Mouse (Mus musculus): ENCODE results near the gene Pank1. TPM values are rescaled to one million over a fixed set of nuclear protein-coding genes. Genes with fewer than 3 reads are reported as not detected.

Pank1 gene
- total RNA-seq, 2 experiments from 2014 or later = 4.7 to 9.9 TPM

GRCm38 (mm10) chr19:34827916-34828635 lies 51.2 kb downstream of the Pank1 start:
- no peak for ATAC-seq (replicated peaks; ENCODE audit: poor library complexity, severe bottlenecking)

GRCm38 (mm10) chr19:34827444-34827843 lies 51.8 kb downstream of the Pank1 start:
- no peak for ATAC-seq (replicated peaks; ENCODE audit: poor library complexity, severe bottlenecking)

DNA sequence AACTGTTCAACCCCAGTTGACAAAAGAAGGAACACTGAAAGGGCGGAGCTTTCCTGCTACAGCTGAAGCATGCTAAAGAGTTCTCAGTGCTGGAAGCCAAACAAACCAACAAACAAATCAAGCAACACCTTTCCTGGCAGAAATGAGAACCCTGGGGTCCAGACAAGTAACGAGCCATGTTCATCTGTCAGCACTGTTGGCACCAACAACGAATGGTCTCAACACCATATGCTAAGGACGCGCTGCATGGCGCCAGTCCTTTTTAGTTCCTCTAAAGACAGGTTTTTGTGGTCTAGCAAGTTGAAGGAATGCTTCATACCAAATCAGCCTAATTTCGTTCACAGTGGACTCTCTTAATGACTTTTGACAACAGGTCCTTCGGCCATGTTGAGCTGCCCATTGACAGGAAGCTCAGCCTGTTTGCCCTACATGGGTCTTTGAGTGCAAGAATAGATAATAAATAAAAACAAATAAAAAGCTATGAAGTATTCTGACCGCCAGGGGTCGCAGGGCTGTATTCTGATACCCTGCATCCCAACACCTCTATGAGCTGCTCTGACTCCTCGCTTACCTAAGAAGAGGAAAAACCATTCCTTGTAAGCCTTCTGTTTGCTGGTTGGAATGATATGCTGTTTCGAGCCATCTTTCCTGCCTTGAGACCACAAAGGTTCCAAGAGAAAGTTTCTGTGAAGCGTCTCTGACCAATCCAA lies 53.2 kb downstream of the Pank1 start:
- peak; percentile 61 for ATAC-seq (replicated peaks; ENCODE audit: poor library complexity, severe bottlenecking)

DNA sequence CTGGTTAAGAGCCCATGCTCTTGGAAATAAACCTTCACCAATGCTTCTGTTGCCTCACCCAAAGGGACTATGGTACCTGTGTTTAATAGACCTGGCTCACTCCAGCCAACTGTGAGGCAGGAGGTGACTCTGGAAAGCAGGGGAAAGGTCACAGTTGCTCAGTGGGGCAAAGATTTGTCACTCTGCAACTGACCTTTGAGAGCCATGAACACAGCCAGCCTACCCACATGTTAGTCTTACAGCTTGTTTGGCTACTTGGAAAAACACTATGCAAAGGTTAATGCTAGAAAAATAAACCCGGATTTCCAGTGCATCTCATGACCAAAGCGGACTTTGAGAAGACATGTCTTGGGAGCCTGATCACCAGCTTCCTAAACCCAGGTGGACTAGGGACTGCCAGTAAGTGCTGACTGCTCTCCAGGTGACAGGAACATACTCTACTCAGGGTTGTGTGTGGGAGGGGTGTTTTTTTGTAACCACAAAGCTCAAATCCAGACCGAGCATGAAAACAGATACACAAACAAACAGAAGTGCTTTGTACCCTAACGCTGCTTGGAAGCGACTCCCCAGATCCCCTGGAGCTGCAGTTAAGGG lies 59.6 kb downstream of the Pank1 start:
- ATAC-seq (replicated peaks; ENCODE audit: poor library complexity, severe bottlenecking) = no peak

DNA sequence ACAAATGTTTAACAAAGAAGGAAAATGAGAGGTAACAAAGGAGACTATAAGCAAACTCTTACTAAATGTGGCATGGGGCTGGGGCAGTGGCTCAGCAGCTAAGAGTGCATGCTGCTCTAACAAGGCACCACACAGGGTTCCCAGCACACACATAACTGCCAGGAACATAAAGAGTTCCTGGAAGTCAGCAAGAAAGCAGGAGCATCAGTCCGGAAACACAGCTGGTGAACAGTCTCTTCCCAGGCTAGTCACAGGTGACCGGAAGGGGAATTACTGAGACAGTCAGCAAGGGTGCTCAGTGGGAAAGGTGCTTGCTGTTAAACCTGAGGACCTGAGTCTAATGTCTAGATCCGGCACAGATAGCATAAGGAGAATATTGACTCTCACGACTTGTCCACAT lies 63.9 kb downstream of the Pank1 start:
- no peak for ATAC-seq (replicated peaks; ENCODE audit: poor library complexity, severe bottlenecking)

GRCm38 (mm10) chr19:34814696-34815095 lies 64.6 kb downstream of the Pank1 start:
- no peak for ATAC-seq (replicated peaks; ENCODE audit: poor library complexity, severe bottlenecking)

GRCm38 (mm10) chr19:34813961-34814360 lies 65.3 kb downstream of the Pank1 start:
- ATAC-seq (replicated peaks; ENCODE audit: poor library complexity, severe bottlenecking) = no peak

- ATAC-seq (replicated peaks; ENCODE audit: poor library complexity, severe bottlenecking) = no peak
Observed at GRCm38 (mm10) chr19:34813533-34813932, 65.7 kb downstream of the Pank1 start.

- ATAC-seq (replicated peaks; ENCODE audit: poor library complexity, severe bottlenecking) = no peak
Observed at GRCm38 (mm10) chr19:34812711-34813110, 66.5 kb downstream of the Pank1 start.

DNA sequence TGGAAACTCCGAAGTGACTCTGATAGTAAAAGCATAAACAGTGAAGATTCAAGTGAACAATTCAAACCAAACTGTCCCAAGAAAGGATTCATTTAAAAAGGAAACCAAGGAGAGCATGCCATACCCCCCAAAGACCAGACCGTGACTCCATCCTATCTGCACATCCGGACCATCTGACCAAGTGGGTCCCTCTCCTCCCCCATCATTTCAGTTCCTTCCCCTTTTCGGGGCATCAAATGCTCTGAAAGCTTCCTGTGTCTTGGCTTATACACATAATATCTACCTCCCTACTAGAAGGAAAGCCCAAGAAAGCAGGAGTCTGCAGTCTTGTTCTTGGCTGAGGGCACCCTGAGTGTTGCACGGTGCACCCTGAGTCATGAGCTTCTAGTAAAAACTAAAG lies 72.1 kb downstream of the Pank1 start:
- peak; percentile 96 for ATAC-seq (replicated peaks; ENCODE audit: poor library complexity, severe bottlenecking)

DNA sequence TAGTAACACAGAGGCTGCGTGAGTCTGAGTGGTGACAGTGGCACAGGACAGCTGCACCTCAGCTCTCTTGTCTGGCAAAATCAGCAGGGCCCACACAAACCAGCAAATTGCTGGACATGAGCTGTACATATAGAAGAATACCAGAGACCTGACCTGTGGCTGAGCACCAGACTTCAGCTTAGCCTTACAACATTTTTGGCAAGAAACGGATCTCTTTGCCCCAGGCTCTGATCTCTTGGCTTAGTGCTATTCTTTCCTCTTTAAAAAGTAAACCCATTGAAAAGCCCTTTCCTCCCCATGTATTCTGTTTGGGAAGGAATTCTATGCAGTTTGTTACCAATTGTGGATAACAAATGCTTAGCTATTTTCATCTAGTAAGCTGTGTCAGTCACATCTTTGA lies 74.2 kb downstream of the Pank1 start:
- ATAC-seq (replicated peaks; ENCODE audit: poor library complexity, severe bottlenecking) = no peak

- ATAC-seq (replicated peaks; ENCODE audit: poor library complexity, severe bottlenecking) = no peak
Observed at GRCm38 (mm10) chr19:34804531-34804930, 74.7 kb downstream of the Pank1 start.

DNA sequence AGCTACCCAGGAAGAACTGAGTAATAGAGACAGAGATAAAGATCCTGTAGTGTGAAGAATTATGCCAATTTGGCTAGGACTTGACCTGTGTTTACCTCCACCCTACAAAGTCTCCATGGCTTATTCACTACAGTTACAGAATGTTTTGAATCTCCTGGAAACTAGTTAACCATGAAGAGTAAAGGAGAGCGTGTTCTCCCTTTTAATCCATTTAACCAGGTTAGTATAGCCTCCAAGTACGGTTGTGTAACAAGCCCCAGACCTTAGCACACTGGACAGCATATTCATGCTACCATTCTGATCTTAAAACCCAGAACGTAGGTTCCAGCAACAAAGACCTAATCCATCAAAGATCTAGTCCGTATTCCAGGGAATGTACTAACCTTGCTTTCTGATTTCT lies 75.9 kb downstream of the Pank1 start:
- ATAC-seq (replicated peaks; ENCODE audit: poor library complexity, severe bottlenecking) = no peak

GRCm38 (mm10) chr19:34799644-34800267 lies 79.5 kb downstream of the Pank1 start:
- ATAC-seq (replicated peaks; ENCODE audit: poor library complexity, severe bottlenecking) = peak; percentile 84

DNA sequence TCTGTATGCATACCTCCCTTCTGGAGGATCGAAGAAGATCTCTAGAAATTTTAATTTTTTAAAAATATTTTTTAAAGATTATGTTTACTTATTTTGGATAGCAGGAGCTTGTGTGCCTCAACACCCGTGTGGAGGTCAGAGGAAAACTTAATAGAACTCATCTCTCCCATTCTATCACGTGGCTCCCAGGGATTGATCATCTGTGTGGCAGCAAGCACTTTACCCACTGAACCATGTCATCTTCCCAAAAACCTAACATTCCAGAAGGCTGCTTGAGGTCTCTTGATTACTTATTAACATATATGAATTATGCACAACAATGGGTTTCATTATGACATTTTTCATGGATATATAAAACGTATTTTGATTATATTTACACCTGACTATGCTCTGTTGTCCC lies 82.9 kb downstream of the Pank1 start:
- ATAC-seq (replicated peaks; ENCODE audit: poor library complexity, severe bottlenecking) = no peak

DNA sequence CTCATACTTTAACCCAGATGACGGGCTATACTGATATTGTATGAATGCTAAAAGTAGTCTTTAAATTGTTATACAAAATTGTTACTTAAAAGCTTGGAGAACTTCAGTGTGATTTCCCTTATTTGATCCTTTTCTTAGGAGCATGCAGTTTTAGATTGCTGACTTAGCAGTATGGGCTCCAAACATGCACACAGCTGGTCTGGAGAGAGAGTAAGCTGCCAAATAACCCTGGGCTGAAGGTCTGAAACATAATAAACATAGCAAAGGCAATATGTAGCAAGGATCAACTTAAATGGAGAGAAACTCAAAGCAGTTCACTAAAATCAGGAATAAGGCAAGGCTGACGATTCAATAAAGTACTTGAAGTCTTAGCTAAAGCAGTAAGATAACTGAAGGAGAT lies 96.8 kb downstream of the Pank1 start:
- ATAC-seq (replicated peaks; ENCODE audit: poor library complexity, severe bottlenecking) = no peak

- ATAC-seq (replicated peaks; ENCODE audit: poor library complexity, severe bottlenecking) = peak; percentile 84
Observed at GRCm38 (mm10) chr19:34778993-34779392, 100.3 kb downstream of the Pank1 start.

GRCm38 (mm10) chr19:34778098-34778497 lies 101.2 kb downstream of the Pank1 start:
- 0 out of 2 replicates have a peak, but pooled peaks have one; percentile 20 for ATAC-seq (replicated peaks; ENCODE audit: poor library complexity, severe bottlenecking)

DNA sequence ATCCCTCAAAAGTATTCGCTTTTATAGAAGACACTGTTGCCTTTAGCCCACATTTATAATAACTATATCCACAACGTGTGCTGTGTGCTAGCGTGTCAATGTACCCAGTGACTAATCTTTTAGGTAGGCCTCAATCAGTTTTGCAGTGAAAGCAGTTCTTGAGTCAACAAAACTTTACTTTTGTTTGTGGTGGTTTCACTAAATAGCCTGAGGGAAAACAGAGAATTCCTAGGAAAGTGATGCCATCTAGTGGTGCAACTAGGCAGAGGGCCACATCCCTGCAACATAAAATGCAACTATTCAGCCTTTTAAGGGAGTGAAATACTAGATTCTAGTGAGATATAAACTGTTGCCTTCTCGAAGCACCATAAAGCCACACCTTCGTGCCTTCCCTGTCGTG lies 106.5 kb downstream of the Pank1 start:
- 0 out of 2 replicates have a peak, but pooled peaks have one; percentile 53 for ATAC-seq (replicated peaks; ENCODE audit: poor library complexity, severe bottlenecking)

DNA sequence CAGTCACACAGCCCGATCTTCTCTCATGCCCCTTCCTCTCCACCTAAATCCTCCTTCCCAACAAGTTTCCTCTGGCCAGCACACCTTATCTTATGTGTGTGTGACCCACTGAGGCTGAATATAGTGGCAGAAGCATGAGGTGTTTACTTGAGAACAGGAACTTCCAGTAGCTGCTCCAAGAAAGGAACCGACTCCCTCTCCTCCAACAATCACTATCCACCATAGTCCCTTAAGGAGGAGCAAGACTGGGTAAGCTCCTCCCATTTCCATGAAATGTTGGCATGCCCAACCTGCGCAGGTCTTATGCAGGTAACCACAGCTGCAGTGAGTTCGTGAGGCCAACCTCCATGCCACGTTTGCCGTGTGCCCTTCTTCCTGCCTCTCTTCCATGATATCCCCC lies 108.5 kb downstream of the Pank1 start:
- ATAC-seq (replicated peaks; ENCODE audit: poor library complexity, severe bottlenecking) = no peak

GRCm38 (mm10) chr19:34758754-34759153 lies 120.5 kb downstream of the Pank1 start:
- no peak for ATAC-seq (replicated peaks; ENCODE audit: poor library complexity, severe bottlenecking)
